Mouse (Mus musculus) heart, embryonic 10.5 days (tissue): ENCODE results near the gene Ccdc122. TPM values are rescaled to one million over a fixed set of nuclear protein-coding genes. Genes with fewer than 3 reads are reported as not detected.
"Not testable (repeated sequence)": the region's sequence is repeated elsewhere in the genome, so short reads cannot be mapped to it uniquely, and the experiment has no call there.

ENCODE experiments used
- DNase-seq: peaks from one replicate; pipeline ENCODE4 v3.0.0-alpha.2; 2017; ENCODE audit warnings: low spot score
- H3K27ac ChIP-seq: fragments of 300-500 bp; sonication (generic); 2 replicates; pipeline ENCODE4 v1.5.1; 2016; ENCODE audit warnings: mild to moderate bottlenecking
- H3K27me3 ChIP-seq: fragments of 300-500 bp; sonication (generic); 2 replicates; pipeline ENCODE4 v1.6.1; 2016; ENCODE audit warnings: mild to moderate bottlenecking; ENCODE audit not compliant: poor library complexity, insufficient read depth, severe bottlenecking
- H3K36me3 ChIP-seq: fragments of 300-500 bp; sonication (generic); 2 replicates; pipeline ENCODE4 v1.6.1; 2016; ENCODE audit warnings: mild to moderate bottlenecking, moderate library complexity
- H3K4me1 ChIP-seq: fragments of 300-500 bp; sonication (generic); 2 replicates; pipeline ENCODE4 v1.6.1; 2016; ENCODE audit warnings: mild to moderate bottlenecking
- H3K4me3 ChIP-seq: fragments of 300-500 bp; sonication (generic); 2 replicates; pipeline ENCODE4 v1.5.1; 2016; ENCODE audit warnings: mild to moderate bottlenecking, moderate library complexity
- H3K9me3 ChIP-seq: fragments of 300-500 bp; sonication (generic); 2 replicates; pipeline ENCODE4 v1.6.1; 2016; ENCODE audit warnings: mild to moderate bottlenecking, moderate library complexity
- WGBS: fragments of 180-500 bp; shearing (Covaris S2); methylation state at CpG from one replicate; pipeline ENCODE4 v1.1.7; 2016; 5-methylcytosine and 5-hydroxymethylcytosine counted together
- polyA plus RNA-seq: library from polyadenylated mRNA; unstranded; fragments of >200 nt; fragmentation: Nextera tagmentation; extraction: Ambion mirVana; gene quantifications from 2 replicates; pipeline ENCODE4 v1.2.1, GENCODE M21; 2016

Ccdc122 gene
- polyA plus RNA-seq = 1.5 and 2.3 TPM in 2 replicates

DNA sequence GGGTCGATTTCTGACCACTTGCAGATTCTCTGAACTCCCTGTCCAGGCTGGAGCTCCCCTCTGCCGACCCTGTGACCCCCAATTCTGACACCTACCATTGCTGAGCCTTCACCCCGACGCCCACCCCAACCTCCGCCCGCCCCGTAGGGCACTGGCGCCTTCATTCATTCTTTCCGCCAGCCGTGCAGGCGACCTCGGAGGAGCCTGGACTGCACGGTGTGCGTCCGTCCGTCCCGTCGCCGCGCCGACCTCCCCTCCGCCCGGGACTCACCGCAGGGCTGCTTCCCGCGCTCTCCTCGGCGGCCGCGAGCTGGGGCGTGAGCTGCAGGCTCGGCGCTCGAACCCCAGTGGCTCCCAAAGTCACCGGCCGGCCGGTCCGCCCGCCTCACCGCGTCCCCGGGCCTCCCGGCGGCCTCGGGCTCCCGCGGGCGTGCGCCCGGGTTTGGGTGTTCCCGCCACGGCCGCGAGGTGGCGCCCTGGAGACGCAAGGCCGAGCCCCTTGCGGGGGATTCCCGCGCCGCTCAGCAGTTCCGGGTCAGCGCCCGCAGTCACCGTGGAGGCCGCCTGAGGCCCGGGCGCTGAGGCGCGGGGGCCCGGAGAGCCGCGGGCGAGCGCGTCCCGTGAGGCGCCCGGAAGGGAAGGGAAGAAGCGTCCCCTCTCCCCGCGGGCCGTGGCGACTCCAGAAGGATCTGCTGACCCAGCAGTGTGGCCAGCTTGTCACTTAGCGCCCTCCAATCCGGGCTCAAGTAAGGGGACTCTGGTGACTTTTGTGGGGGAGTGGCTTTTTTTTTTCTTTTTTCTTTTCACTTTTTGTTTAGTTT is at the start of gene Ccdc122, which contains the start of gene Lacc1:
TSS of gene Ccdc122 (plus strand) at position 547 of the 821 bp plus-strand sequence.
TSS of gene Lacc1 (minus strand) at position 679 of the 821 bp plus-strand sequence.
- no peaks in the 10 kb centered on the region for H3K9me3 ChIP-seq
- H3K4me1 ChIP-seq = peaks cover 16% of the 10 kb centered on the region; the same call in 1 of the 2 replicates
- H3K27ac ChIP-seq = peak within 1 kb of the TSS; percentile 95
- no peaks in the 10 kb centered on the region for H3K27me3 ChIP-seq
- peak; percentile 87 for DNase-seq
- no peaks in the 10 kb centered on the region for H3K36me3 ChIP-seq
- under 1% methylated on average over 85 of the region's 86 CpGs for WGBS
- H3K4me3 ChIP-seq = peak within 1 kb of the TSS; percentile 83

GRCm38 (mm10) chr14:76990351-76990750 is 46.2 kb upstream of the Ccdc122 start:
- 80% methylated on average over 2 of the region's 2 CpGs for WGBS
- not testable (repeated sequence) for H3K9me3 ChIP-seq, H3K36me3 ChIP-seq, H3K27ac ChIP-seq, H3K27me3 ChIP-seq, H3K4me1 ChIP-seq, H3K4me3 ChIP-seq, DNase-seq

DNA sequence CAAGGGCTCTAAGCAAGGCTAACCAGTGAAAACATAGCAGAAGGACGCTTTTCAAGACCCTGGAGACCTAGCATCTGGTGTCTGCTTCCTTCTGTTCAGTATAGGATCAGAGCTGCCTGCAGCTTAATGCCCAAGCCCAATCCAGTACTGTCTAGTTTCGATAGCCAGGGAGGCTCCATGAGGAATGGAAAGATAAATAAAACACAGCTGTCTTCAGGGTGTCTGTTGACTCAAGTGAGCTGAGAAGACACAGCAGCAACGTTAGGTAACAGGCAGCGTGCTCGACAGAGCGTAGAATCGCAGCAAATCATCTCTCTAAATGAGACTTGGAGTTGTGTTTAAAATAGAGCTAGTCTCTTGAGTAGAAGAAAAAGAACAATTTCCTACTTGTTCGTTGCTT is 31.8 kb upstream of the Ccdc122 start:
- Histone ChIP-seq H3K4me3 (no peak overlapping the region), H3K4me1 (peaks cover 4% of the 10 kb centered on the region), H3K27me3 (no peaks in the 10 kb centered on the region), H3K9me3 (no peaks in the 10 kb centered on the region), H3K36me3 (no peaks in the 10 kb centered on the region), H3K27ac (no peak overlapping the region)
- 55% methylated on average over 8 of the region's 8 CpGs for WGBS
- no peak for DNase-seq

GRCm38 (mm10) chr14:77005566-77005965 is 31.0 kb upstream of the Ccdc122 start:
- no peak overlapping the region for H3K4me3 ChIP-seq
- no peaks in the 10 kb centered on the region for H3K36me3 ChIP-seq
- H3K9me3 ChIP-seq = no peaks in the 10 kb centered on the region
- no peak for DNase-seq
- no peak overlapping the region for H3K27ac ChIP-seq
- no peaks in the 10 kb centered on the region for H3K27me3 ChIP-seq
- 78% methylated on average over 5 of the region's 5 CpGs for WGBS
- H3K4me1 ChIP-seq = peaks cover 4% of the 10 kb centered on the region

GRCm38 (mm10) chr14:77008238-77008637 is 28.3 kb upstream of the Ccdc122 start:
- DNase-seq = peak; percentile 86
- 5% methylated on average over 3 of the region's 3 CpGs for WGBS
- no peaks in the 10 kb centered on the region for H3K9me3 ChIP-seq
- H3K4me3 ChIP-seq = no peak overlapping the region
- no peaks in the 10 kb centered on the region for H3K36me3 ChIP-seq
- no peaks in the 10 kb centered on the region for H3K27me3 ChIP-seq
- H3K27ac ChIP-seq = no peak overlapping the region
- peaks cover 4% of the 10 kb centered on the region for H3K4me1 ChIP-seq

- Histone ChIP-seq H3K4me3 (no peak overlapping the region), H3K4me1 (no peaks in the 10 kb centered on the region), H3K27ac (no peak overlapping the region), H3K9me3 (no peaks in the 10 kb centered on the region), H3K36me3 (no peaks in the 10 kb centered on the region), H3K27me3 (no peaks in the 10 kb centered on the region)
- 6% methylated on average over 3 of the region's 3 CpGs for WGBS
- no peak for DNase-seq
Observed at GRCm38 (mm10) chr14:77011804-77012203, 24.8 kb upstream of the Ccdc122 start.

DNA sequence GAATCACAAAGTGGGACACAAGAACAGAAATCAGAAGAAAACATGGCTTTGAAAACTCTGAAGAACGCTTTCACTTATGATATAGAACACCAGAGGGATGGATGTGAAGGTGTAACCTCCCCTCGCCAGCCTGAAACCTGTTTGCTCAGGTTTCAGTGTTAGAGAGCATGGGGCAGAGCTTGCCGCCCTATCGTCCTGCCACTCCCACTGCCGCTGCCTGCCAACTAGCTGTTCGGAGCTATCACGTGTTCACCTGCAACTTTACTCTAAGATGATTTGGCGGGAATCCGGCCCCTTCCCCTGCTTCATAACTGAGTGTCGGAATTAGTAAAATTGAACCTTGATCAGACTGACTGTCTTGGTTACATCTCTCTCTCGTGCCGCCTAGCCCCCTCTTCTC is 19.8 kb upstream of the Ccdc122 start:
- not testable (repeated sequence) for H3K9me3 ChIP-seq
- 38% methylated on average over 12 of the region's 12 CpGs for WGBS

GRCm38 (mm10) chr14:77017211-77017610 is 19.4 kb upstream of the Ccdc122 start:
- Histone ChIP-seq H3K9me3 (no peaks in the 10 kb centered on the region), H3K4me3 (no peak overlapping the region), H3K4me1 (no peaks in the 10 kb centered on the region), H3K27me3 (no peaks in the 10 kb centered on the region), H3K27ac (no peak overlapping the region), H3K36me3 (no peaks in the 10 kb centered on the region)
- 54% methylated on average over 6 of the region's 6 CpGs for WGBS
- DNase-seq = no peak

More for the DNA sequence above, 19.8 kb upstream of the Ccdc122 start:
- not testable (repeated sequence) for H3K36me3 ChIP-seq, DNase-seq, H3K4me3 ChIP-seq, H3K27ac ChIP-seq, H3K27me3 ChIP-seq, H3K4me1 ChIP-seq

DNA sequence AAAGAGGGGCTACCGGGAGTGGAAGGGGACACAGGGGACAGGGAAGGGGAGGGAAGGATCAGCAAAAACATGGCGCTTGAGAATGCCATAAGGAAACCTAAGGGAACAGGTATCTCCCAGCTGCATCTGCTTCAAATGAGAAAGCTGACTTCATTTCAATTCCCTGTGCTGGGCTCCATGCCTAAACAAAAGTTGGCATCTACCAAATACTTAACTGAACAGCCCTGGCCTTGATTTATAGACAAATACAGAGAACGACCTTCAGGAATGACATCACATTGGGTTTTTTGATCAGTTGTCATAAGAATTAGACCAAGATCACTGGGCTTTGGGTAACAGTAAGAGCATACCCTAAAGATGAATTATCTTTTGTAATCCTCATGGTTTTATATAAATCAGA is 12.1 kb upstream of the Ccdc122 start:
- Histone ChIP-seq H3K27me3 (no peaks in the 10 kb centered on the region), H3K27ac (no peak overlapping the region), H3K36me3 (peaks cover 5% of the 10 kb centered on the region), H3K9me3 (no peaks in the 10 kb centered on the region), H3K4me1 (no peaks in the 10 kb centered on the region), H3K4me3 (no peak overlapping the region)
- DNase-seq = no peak
- WGBS = 86% methylated on average over 3 of the region's 3 CpGs

GRCm38 (mm10) chr14:77029319-77030054 is 7.1 kb upstream of the Ccdc122 start:
- 55% methylated on average over 5 of the region's 5 CpGs for WGBS
- Histone ChIP-seq H3K9me3 (no peaks in the 10 kb centered on the region), H3K4me1 (peaks cover 11% of the 10 kb centered on the region; the same call in 1 of the 2 replicates), H3K27ac (no peak overlapping the region), H3K27me3 (no peaks in the 10 kb centered on the region), H3K4me3 (no peak overlapping the region), H3K36me3 (peaks cover 9% of the 10 kb centered on the region)
- no peak for DNase-seq

DNA sequence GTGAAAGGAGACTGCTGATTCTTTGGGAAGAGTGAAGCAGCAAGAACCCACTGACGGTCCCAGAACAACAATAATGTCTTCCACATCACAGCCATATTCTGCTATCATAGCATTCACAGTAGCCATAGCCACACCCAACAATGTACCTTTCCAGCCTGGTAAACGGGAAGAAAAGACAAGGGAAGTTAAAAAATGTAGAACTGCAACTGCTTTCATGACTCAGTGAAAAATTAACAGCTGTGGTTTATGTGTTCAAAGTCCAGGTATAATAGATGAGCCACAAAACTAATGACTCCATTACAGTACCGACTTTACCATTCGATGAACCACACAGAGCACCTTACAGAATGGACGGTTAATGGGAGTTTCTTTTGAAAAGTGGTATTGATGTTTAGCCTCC is 5.8 kb upstream of the Ccdc122 start:
- no peak overlapping the region for H3K27ac ChIP-seq
- peaks cover 11% of the 10 kb centered on the region; the same call in 1 of the 2 replicates for H3K4me1 ChIP-seq
- H3K36me3 ChIP-seq = peaks cover 9% of the 10 kb centered on the region; the same call in 1 of the 2 replicates
- no peak overlapping the region for H3K4me3 ChIP-seq
- 83% methylated on average over 5 of the region's 5 CpGs for WGBS
- no peaks in the 10 kb centered on the region for H3K27me3 ChIP-seq
- no peak for DNase-seq
- no peaks in the 10 kb centered on the region for H3K9me3 ChIP-seq

DNA sequence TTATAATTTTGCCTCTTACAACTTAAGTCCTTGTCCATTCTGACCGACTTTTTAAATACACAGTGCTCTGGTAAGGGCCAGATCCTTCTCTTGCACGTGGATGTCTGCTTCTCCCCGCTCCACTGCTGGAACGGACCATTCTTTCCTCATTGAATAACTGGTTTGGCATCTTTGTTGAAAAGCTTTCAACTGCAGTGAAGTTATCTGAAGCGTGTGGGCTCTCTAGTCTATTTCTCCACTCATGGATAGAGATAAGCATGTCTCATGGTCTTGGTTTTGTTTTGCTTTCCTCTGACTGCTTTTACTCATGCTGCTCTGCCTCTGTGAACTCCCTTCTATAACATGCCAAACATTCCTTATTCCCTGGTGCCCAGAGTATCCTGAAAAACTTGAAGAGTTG is 4.1 kb upstream of the Ccdc122 start:
- peaks cover 16% of the 10 kb centered on the region; the same call in 1 of the 2 replicates for H3K4me1 ChIP-seq

GRCm38 (mm10) chr14:77033391-77033790 is 3.2 kb upstream of the Ccdc122 start:
- Histone ChIP-seq H3K9me3 (no peaks in the 10 kb centered on the region), H3K27me3 (no peaks in the 10 kb centered on the region), H3K36me3 (0 out of 2 replicates have a peak, but pooled peaks cover 5% of the 10 kb centered on the region), H3K4me3 (no peak overlapping the region), H3K4me1 (peaks cover 16% of the 10 kb centered on the region; the same call in 1 of the 2 replicates), H3K27ac (no peak overlapping the region)
- no peak for DNase-seq
- 79% methylated on average over 3 of the region's 3 CpGs for WGBS

More for the DNA sequence above, 4.1 kb upstream of the Ccdc122 start:
- H3K27ac ChIP-seq = no peak overlapping the region
- H3K27me3 ChIP-seq = no peaks in the 10 kb centered on the region
- 23% methylated on average over 5 of the region's 5 CpGs for WGBS
- DNase-seq = no peak
- H3K9me3 ChIP-seq = no peaks in the 10 kb centered on the region
- H3K4me3 ChIP-seq = no peak overlapping the region
- H3K36me3 ChIP-seq = 0 out of 2 replicates have a peak, but pooled peaks cover 5% of the 10 kb centered on the region
